Mouse (Mus musculus) gastrocnemius, postnatal 10 days (tissue): Measurements from ENCODE around the gene Tnfsf18. TPM values are rescaled to one million over a fixed set of nuclear protein-coding genes. Genes with fewer than 3 reads are reported as not detected.

Experiments
- DNase-seq: peaks from one replicate; pipeline ENCODE4 v3.0.0; 2021; ENCODE audit warnings: mixed read lengths
- long read RNA-seq, 2 experiments: library from polyadenylated mRNA; stranded (forward); transcript quantifications; one replicate each; pipeline ENCODE4 v2.0.0; 2021
- total RNA-seq, 2 experiments: library from RNA; stranded (reverse); gene quantifications; 2 replicates each; pipeline ENCODE4 v1.2.3; 2021

Tnfsf18 gene
- not detected for total RNA-seq
- long read RNA-seq, experiment 1: 0 reads
- long read RNA-seq, experiment 2: 0 reads

GRCm38 (mm10) chr1:161494343-161494742 lies at the start of gene Tnfsf18:
Tnfsf18 (plus strand) TSS chr1:161494655.
- DNase-seq: peak; percentile 64

GRCm38 (mm10) chr1:161444858-161445257 lies 49.6 kb upstream of the Tnfsf18 start:
- no peak for DNase-seq

GRCm38 (mm10) chr1:161451683-161452245 lies 42.7 kb upstream of the Tnfsf18 start:
- no peak for DNase-seq

GRCm38 (mm10) chr1:161452250-161452649 lies 42.2 kb upstream of the Tnfsf18 start:
- no peak for DNase-seq

GRCm38 (mm10) chr1:161463388-161464085 lies 30.9 kb upstream of the Tnfsf18 start:
- peak; percentile 14 for DNase-seq

GRCm38 (mm10) chr1:161477221-161477620 lies 17.2 kb upstream of the Tnfsf18 start:
- DNase-seq: no peak

- no peak for DNase-seq
These were observed 14.6 kb upstream of the Tnfsf18 start for GRCm38 (mm10) chr1:161479854-161480253.

- DNase-seq: no peak
These were observed 12.2 kb upstream of the Tnfsf18 start for GRCm38 (mm10) chr1:161482211-161482610.

GRCm38 (mm10) chr1:161487069-161487468 lies 7.4 kb upstream of the Tnfsf18 start:
- no peak for DNase-seq

GRCm38 (mm10) chr1:161491766-161492165 lies 2.7 kb upstream of the Tnfsf18 start:
- DNase-seq: no peak

GRCm38 (mm10) chr1:161496866-161497645 lies 2.6 kb downstream of the Tnfsf18 start:
- no peak for DNase-seq

GRCm38 (mm10) chr1:161500114-161500810 lies 5.8 kb downstream of the Tnfsf18 start:
- DNase-seq: no peak

- DNase-seq: no peak
These were observed 6.3 kb downstream of the Tnfsf18 start for GRCm38 (mm10) chr1:161500811-161501146.

GRCm38 (mm10) chr1:161506317-161506716 lies 11.9 kb downstream of the Tnfsf18 start:
- no peak for DNase-seq

GRCm38 (mm10) chr1:161507623-161508047 lies 13.2 kb downstream of the Tnfsf18 start:
- peak; percentile 40 for DNase-seq

GRCm38 (mm10) chr1:161517355-161517754 lies 22.9 kb downstream of the Tnfsf18 start:
- DNase-seq: no peak

GRCm38 (mm10) chr1:161520223-161520622 lies 25.8 kb downstream of the Tnfsf18 start:
- no peak for DNase-seq

- DNase-seq: no peak
These were observed 33.7 kb downstream of the Tnfsf18 start for GRCm38 (mm10) chr1:161528173-161528572.

GRCm38 (mm10) chr1:161550596-161551095 lies 56.2 kb downstream of the Tnfsf18 start:
- no peak for DNase-seq

- DNase-seq: no peak
These were observed 57.6 kb downstream of the Tnfsf18 start for GRCm38 (mm10) chr1:161552098-161552497.
